Mouse (Mus musculus) megakaryocyte-erythroid progenitor cell, adult 5-6 weeks (primary cell): ENCODE data around the gene Epsti1. TPM values are rescaled to one million over a fixed set of nuclear protein-coding genes. Genes with fewer than 3 reads are reported as not detected.
"Not testable (repeated sequence)": the region's sequence is repeated elsewhere in the genome, so short reads cannot be mapped to it uniquely, and the experiment has no call there.

Source experiments
- ATAC-seq: replicated peaks from 2 replicates; pipeline ENCODE4 v1.8.0; 2016; ENCODE audit warnings: mild to moderate bottlenecking, inconsistent platforms; ENCODE audit not compliant: severe bottlenecking, poor library complexity, low FRiP score, low TSS enrichment
- total RNA-seq, 2 experiments: library from RNA; stranded (forward) in 1 of 2; stranded (reverse) in 1 of 2; fragments of 200-1000, 215-1000 nt in 1 of 2; fragments of >200 nt in 1 of 2; fragmentation: Nextera tagmentation in 1 of 2; gene quantifications; 2 replicates each; pipeline ENCODE4 v1.2.3; 2014 to 2017

The Epsti1 gene
- total RNA-seq (2014; fragmentation: Nextera tagmentation) (0.52 and 1.7 TPM in 2 replicates), total RNA-seq (2017) (21.2 and 24.5 TPM in 2 replicates)

- ATAC-seq, result peak; percentile 64
Measured at GRCm38 (mm10) chr14:77904171-77904762, at the start of gene Epsti1. TSS of gene Epsti1 (plus strand) at chr14:77904239.

DNA sequence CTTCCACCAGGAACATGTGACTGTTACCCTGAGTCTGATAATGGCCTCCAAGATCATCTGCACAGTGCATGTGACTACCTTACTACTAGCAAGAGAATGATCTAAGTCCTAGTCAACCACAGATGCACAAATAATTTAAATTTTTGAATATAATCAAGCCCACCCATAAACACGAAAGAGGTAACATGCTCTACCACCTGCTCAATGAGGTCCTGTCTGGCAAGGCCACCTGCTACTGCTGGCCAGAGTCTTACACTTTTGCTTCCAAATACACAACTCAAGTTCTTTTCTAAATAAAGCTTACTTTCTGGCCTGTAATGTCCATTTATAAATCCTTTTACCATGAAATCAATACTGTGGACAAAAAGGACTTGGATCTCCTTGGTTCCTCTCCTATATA is 44.1 kb upstream of the Epsti1 start:
- ATAC-seq, result no peak

DNA sequence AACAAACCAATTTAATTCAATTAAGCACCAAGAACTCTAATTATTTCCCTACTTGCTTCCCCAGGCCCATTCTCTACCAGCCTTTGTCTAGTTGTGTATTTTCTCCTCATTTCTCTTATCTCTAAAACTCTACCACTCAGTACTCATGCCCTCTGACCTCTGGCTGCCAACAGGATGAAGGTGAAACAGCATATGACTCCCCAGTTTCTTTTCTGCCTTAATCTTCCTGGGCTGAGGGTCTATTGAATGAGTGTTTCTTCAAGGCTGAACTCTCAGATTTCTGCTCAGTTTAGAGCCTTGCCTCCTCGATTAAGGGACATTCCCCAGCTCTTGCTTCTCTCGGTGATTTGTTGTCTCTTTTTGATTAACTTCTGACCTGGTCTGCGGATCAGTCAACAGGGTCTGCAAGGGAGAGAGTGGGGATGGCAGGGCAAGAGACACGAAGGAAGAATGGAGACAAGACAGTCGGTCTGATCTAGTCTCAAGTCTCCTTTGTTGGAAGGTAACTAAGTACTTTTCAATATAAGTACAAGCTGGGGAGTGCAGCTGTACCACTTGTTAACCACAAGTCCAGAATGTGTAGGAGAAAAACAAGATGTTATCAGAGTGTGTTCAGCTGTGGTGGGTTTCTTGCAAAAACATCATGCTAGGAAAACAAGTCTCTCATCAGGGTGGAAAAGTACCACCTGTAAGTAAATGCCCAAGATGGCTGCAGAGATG is 43.0 kb upstream of the Epsti1 start:
- ATAC-seq, result no peak

DNA sequence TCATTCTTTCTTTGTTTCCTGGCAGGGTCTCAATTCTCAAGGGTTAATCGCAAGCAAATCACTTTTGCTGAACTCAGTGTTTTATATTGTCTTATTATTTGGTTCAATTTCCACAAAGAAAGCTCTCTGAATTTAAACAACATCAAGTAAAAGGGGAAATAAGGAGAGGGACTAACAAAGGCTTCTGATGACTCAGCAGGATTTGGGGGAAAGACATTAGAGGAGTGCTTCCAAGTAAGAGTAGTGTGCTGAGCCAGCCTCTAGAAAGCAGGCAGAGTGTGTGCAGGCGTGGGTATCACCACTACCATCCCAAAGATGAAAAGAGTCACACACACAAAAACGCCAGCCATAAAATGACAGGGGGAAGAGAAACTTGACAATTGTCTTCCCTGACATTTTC is 40.0 kb upstream of the Epsti1 start:
- no peak for ATAC-seq

- ATAC-seq, result no peak
Measured at GRCm38 (mm10) chr14:77864510-77864909, 39.5 kb upstream of the Epsti1 start.

DNA sequence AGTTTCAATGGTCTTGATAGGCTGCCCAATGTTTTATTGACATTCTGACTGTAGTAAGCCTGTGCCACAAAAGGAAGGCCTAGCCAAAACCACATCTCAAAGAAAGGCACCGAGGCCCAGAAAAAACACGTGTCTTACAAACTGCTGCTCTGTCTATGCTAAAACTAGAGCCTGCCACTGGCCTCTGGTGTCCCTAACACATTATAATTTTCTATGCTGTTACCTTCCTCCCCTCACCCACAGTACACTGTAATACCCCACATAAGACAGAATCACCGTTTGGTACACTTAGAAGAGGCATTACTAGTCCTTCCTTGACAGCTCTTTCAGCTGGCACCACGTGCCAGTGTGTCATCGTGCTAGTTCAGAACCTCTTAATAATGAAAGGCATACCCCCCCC is 36.4 kb upstream of the Epsti1 start:
- ATAC-seq, result no peak

DNA sequence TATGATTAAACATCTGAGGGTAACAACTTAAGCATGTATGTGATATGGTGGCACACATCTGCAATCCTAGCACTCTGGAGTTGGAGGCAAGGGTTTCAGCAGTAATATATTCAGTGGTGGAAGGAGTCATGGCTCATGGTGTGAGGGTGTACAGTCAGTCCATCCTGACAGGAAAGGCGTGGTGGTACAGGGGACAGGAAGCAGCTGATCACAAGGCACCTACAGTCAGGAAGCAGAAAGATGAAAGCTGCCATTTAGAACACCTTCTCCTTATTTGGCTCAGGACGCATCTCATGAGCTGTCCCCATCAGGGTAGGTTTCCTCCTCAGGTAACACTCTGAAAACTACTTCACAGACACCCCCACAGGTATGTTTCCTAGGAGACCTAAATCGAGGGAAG is 33.1 kb upstream of the Epsti1 start:
- ATAC-seq, result no peak

- no peak for ATAC-seq
Measured at GRCm38 (mm10) chr14:77871380-77871975, 32.6 kb upstream of the Epsti1 start.

DNA sequence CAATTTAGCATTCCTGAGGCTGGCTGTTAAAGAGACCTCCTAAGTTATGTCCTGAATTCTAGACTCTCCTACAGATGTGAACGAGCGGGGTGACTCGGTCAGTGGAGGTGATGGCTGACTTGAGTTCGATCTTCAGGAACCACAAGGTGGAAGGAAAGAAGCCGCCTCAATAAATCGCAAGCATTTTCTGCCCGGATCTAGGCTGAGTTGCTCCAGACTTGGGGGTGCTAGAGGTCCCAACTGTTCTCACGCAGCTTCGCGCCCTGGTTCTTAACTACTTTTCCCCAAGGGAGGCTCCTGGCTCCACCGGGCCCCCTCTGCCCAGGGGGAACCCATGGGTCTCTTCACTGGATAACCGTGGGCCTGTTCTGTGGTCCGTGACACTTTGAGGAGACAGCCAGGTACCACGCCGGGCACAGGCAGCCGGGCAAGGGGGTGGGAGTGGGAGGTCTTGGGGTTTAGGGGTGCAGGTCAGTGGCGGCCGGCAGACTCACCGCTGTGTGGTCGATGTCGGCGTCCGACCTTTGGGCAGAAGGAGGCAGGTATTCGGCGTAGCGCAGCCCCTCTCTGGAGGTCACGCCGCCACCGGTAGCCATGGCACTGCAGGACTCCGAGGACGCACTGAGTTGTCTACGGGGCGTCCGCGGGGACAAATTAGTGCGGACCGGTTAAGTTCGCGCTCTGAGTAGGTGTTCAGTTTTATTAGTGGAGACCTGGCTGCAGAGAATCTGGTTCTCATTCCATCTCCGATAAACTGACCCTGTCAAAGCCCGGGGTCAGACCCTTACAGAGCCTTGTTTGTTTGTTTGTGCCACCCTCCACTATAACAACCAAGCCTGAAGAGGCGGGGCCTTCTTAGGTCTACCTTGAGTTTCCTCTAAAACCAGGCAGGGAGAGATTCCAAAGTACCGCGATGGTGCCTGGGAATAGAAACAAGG is 29.5 kb upstream of the Epsti1 start, which contains the start of gene Dnajc15:
Gene Dnajc15 (minus strand): TSS at position 822 of the 938 bp plus-strand sequence.
- peak; percentile 93 for ATAC-seq

- ATAC-seq, result no peak
Measured at GRCm38 (mm10) chr14:77876199-77876598, 27.8 kb upstream of the Epsti1 start.

DNA sequence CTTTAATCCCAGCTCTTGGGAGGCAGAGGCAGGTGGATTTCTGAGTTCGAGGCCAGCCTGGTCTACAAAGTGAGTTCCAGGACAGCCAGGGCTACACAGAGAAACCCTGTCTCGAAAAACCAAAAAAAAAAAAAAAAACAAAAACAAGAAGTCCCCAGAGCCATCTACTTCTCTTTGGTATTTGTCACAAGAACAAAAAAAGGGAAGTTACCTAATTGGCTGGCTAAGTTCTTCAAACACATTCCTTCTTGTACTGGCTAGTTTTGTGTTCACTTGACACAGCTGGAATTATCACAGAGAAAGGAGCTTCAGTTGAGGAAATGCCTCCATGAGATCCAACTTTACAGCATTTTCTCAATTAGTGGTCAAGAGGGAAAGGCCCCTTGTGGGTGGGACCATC is 26.2 kb upstream of the Epsti1 start:
- ATAC-seq, result not testable (repeated sequence)

GRCm38 (mm10) chr14:77881998-77882397 is 22.0 kb upstream of the Epsti1 start:
- ATAC-seq, result no peak

DNA sequence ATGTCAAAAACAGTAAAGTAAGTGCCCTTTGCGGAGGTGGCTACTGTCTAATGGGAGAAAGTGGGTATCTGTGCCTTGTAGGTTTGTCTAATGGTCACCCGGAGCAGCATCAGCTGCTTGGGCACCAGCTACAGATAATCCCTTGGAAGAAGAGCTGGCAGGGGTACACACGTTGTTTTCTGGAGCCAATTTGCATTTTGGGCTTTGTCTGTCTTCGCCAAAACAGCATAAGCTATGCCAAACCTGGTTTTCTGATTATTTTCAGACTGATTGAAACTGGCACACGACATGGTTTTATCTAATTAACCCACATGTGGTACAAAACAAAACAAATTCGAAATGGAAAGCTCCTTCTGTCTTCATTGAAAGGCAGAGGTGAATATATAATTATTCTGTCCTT is 21.4 kb upstream of the Epsti1 start:
- no peak for ATAC-seq

DNA sequence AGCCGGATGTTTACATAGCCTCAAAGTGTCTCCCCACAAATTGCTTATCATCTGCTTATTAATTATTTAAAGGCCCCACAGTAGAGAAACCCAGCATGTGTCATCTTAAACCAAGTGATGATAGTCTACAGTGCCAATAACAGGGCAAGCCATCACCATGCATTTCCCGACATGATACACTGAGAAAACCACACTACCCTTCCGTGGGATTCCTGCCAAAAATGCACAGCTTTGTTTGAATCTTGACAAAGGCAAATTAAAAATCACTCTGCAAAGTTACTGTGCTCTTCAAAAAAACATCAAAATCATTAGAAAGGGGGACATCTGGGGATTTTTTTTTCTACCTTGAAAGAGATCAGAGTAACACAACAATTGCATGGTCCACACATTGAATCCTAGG is 17.7 kb upstream of the Epsti1 start:
- ATAC-seq, result no peak

GRCm38 (mm10) chr14:77886941-77887340 is 17.1 kb upstream of the Epsti1 start:
- no peak for ATAC-seq

DNA sequence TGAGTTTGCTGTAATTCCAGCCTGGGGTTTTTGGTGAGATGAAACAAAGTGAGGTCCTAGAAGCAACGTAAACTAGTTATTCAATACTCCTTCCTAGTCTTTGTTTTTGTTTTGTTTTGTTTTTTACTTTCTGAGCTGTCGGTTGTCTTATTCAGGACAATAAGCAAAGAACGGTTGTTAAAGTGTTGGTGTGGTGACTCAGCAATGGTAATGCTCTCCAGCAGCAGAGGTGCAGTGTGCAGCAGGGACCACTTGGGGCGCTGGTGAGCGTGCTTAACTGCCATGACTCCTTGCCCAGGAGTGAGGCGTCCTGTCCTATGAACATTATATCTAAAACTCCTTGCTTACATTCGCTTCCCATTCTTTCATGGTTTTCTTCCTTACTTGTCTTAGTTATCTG is 14.1 kb upstream of the Epsti1 start:
- ATAC-seq, result no peak

DNA sequence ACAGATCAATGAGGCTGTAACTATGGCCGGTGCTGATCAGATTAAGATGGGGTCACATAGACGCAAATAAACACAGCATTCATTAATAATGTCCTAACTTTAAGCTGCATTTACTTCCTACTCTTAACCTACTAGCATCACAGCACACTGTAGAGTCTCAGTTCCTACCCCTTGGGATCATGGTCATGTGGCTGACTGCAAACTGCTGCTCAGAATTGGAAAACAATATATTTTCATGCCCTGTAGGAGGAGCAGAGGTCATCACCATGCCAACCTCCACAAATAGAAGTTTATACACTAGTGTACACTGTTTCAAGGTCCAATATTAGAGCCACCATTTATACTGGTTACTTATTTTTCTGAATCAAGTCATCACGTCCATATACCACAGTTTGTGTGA is 8.1 kb upstream of the Epsti1 start:
- ATAC-seq, result no peak

GRCm38 (mm10) chr14:77902541-77902940 is 1.5 kb upstream of the Epsti1 start:
- ATAC-seq, result no peak

DNA sequence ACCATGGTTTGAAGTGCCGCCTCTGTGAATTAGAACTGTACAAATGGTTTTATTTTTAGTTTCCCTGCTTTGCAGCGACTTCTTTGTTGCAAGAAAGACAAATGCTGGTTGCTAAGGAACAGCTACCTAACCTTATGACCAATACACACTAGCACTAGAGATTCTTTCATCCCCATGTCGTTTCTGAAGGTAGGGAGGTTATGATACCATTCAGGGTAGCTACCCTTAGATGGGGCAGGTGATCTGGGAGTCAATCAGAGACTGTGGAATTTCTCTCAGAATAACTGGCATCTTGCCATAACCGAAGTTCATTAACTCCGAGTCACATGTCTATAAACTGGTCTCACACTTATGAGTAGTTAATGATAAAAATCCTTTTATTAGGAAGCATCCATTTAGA is 1.4 kb downstream of the Epsti1 start:
- ATAC-seq, result no peak

- ATAC-seq, result no peak
Measured at GRCm38 (mm10) chr14:77906586-77906985, 2.5 kb downstream of the Epsti1 start.
